Mouse (Mus musculus) frontal cortex, postnatal 25 days (tissue): ENCODE measurements around the gene Plekhg3.

Source experiments
- DNase-seq, 2 experiments: peaks; one replicate each; pipeline ENCODE4 v3.0.0; 2022; ENCODE audit warnings: low spot score in 2 of 2

Gene Plekhg3

GRCm38 (mm10) chr12:76552321-76552720 is 21.6 kb downstream of the Plekhg3 start:
- no peak for DNase-seq

- DNase-seq: no peak
Observed at GRCm38 (mm10) chr12:76552958-76553357, 22.3 kb downstream of the Plekhg3 start.

- DNase-seq: no peak
Observed at GRCm38 (mm10) chr12:76553917-76554316, 23.2 kb downstream of the Plekhg3 start.

- DNase-seq: no peak
Observed at GRCm38 (mm10) chr12:76554392-76554791, 23.7 kb downstream of the Plekhg3 start.

GRCm38 (mm10) chr12:76554871-76555386 is 24.2 kb downstream of the Plekhg3 start:
- no peak for DNase-seq

GRCm38 (mm10) chr12:76556187-76556586 is 25.5 kb downstream of the Plekhg3 start:
- no peak for DNase-seq

- DNase-seq: no peak
Observed at GRCm38 (mm10) chr12:76556745-76557389, 26.2 kb downstream of the Plekhg3 start.

GRCm38 (mm10) chr12:76558206-76558605 is 27.5 kb downstream of the Plekhg3 start:
- DNase-seq: no peak

GRCm38 (mm10) chr12:76562196-76562595 is 31.5 kb downstream of the Plekhg3 start:
- DNase-seq: no peak

- no peak for DNase-seq
Observed at GRCm38 (mm10) chr12:76566284-76566683, 35.6 kb downstream of the Plekhg3 start.

- no peak for DNase-seq
Observed at GRCm38 (mm10) chr12:76570221-76570940, 39.7 kb downstream of the Plekhg3 start.

GRCm38 (mm10) chr12:76571266-76571665 is 40.6 kb downstream of the Plekhg3 start:
- DNase-seq: no peak

- no peak for DNase-seq
Observed at GRCm38 (mm10) chr12:76572261-76573251, 41.9 kb downstream of the Plekhg3 start.

GRCm38 (mm10) chr12:76573381-76573780 is 42.7 kb downstream of the Plekhg3 start:
- DNase-seq: no peak

GRCm38 (mm10) chr12:76574815-76575214 is 44.1 kb downstream of the Plekhg3 start:
- DNase-seq: no peak

GRCm38 (mm10) chr12:76576061-76576460 is 45.4 kb downstream of the Plekhg3 start:
- DNase-seq: no peak

- no peak for DNase-seq
Observed at GRCm38 (mm10) chr12:76576806-76577205, 46.1 kb downstream of the Plekhg3 start.

GRCm38 (mm10) chr12:76577858-76578257 is 47.2 kb downstream of the Plekhg3 start:
- DNase-seq: no peak

GRCm38 (mm10) chr12:76578465-76578864 is 47.8 kb downstream of the Plekhg3 start:
- DNase-seq: no peak

- no peak for DNase-seq
Observed at GRCm38 (mm10) chr12:76579806-76580205, 49.1 kb downstream of the Plekhg3 start.

GRCm38 (mm10) chr12:76582139-76582538 is 51.4 kb downstream of the Plekhg3 start:
- no peak for DNase-seq

- no peak for DNase-seq
Observed at GRCm38 (mm10) chr12:76582841-76583240, 52.1 kb downstream of the Plekhg3 start.
